Mouse (Mus musculus): ENCODE measurements around the gene Arid5b. TPM values are rescaled to one million over a fixed set of nuclear protein-coding genes. Genes with fewer than 3 reads are reported as not detected.

Arid5b gene
- polyA plus RNA-seq, 1 experiment from 2014 or later, result 27.0 TPM

DNA sequence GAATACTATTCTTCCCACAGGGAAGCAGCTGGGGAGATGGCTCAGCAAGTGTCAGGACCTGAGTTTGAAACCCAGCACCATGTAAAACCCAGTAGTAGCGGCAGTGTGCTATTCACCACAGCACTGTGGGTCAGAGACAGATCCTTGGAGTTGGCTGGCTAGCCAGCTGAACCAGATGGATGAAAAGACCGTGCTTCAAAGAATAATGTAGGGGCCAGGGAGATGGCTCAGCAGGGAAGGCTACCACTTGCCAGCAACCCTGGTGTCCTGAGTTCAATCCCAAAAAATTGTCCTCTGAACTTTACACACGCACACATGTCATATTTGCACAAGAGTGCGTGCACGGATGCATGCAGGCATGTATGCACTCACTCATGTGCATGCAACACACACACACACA is 164.9 kb downstream of the Arid5b start:
- no peak overlapping the region for H3K4me2 ChIP-seq (ENCODE audit: low read depth, low read length)
- ATAC-seq, result no peak
- no peaks in the 10 kb centered on the region; the same call in none of the 2 replicates for H3K36me3 ChIP-seq (ENCODE audit: control insufficient read depth, insufficient read depth, low read length)
- H3K4me3 ChIP-seq (ENCODE audit: low read length), result no peak overlapping the region
- H3K9ac ChIP-seq (ENCODE audit: low read depth, low read length), result no peak overlapping the region
- H3K4me1 ChIP-seq (ENCODE audit: control insufficient read depth, insufficient read depth, low read length), result 0 out of 2 replicates have a peak, but pooled peaks cover 2% of the 10 kb centered on the region
- H3K27me3 ChIP-seq (replicated peaks; ENCODE audit: control insufficient read depth, insufficient read depth, low read length), result no peaks in the 10 kb centered on the region
- H3K27ac ChIP-seq (ENCODE audit: low read length), result no peak overlapping the region
- H3K9me3 ChIP-seq (ENCODE audit: control insufficient read depth, low read length), result no peaks in the 10 kb centered on the region
- WGBS, result 87% methylated on average over 5 of the region's 5 CpGs

DNA sequence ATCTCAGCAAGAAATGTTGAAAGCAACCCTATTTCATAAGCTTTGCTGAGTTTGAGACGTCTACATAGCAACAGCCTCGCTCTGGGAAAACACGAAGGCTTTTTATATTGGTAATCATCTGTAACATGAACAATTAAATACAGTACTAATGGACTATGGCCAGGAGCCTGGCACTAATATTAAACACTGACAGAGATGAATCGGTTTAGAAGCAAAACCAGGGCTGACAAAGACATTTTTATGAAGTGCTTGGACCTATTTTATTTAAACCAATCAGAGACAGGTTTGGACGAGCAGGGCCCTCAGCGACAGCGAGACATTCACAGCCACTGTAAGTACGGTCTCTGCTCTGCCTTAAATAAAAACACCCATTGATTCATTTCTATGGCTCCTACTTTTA is 165.6 kb downstream of the Arid5b start:
- H3K4me1 ChIP-seq (ENCODE audit: control insufficient read depth, insufficient read depth, low read length), result 0 out of 2 replicates have a peak, but pooled peaks cover 2% of the 10 kb centered on the region
- 68% methylated on average over 8 of the region's 8 CpGs for WGBS
- H3K36me3 ChIP-seq (ENCODE audit: control insufficient read depth, insufficient read depth, low read length), result no peaks in the 10 kb centered on the region; the same call in none of the 2 replicates
- no peak overlapping the region for H3K4me2 ChIP-seq (ENCODE audit: low read depth, low read length)
- no peaks in the 10 kb centered on the region for H3K9me3 ChIP-seq (ENCODE audit: control insufficient read depth, low read length)
- no peak overlapping the region for H3K4me3 ChIP-seq (ENCODE audit: low read length)
- no peak overlapping the region for H3K9ac ChIP-seq (ENCODE audit: low read depth, low read length)
- ATAC-seq, result no peak
- H3K27ac ChIP-seq (ENCODE audit: low read length), result no peak overlapping the region
- no peaks in the 10 kb centered on the region for H3K27me3 ChIP-seq (replicated peaks; ENCODE audit: control insufficient read depth, insufficient read depth, low read length)

DNA sequence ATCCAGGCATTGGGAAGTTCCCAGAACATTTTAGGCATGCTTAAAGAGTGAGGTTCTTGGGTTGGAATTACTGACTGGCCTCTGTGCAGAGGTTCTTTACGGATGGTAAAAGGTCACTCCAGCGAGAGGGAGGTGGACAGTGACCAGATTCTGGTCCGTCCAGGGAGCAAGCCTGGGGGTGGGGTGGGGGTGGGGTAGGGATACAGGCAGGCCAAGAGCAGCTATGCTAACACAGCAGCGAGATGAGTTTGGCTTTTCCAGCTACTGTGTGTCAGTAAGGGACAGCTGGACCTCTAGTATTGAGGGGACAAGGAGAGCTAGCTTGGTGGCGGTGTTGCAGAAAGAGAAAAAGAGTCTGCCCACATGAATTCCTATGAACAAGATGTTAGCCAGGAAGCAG is 167.9 kb downstream of the Arid5b start:
- no peak overlapping the region for H3K9ac ChIP-seq (ENCODE audit: low read depth, low read length)
- no peak overlapping the region for H3K4me3 ChIP-seq (ENCODE audit: low read length)
- no peak for ATAC-seq
- 67% methylated on average over 5 of the region's 5 CpGs for WGBS
- peaks cover 14% of the 10 kb centered on the region; the same call in 1 of the 2 replicates for H3K4me1 ChIP-seq (ENCODE audit: control insufficient read depth, insufficient read depth, low read length)
- no peaks in the 10 kb centered on the region for H3K9me3 ChIP-seq (ENCODE audit: control insufficient read depth, low read length)
- H3K27ac ChIP-seq (ENCODE audit: low read length), result no peak overlapping the region
- no peaks in the 10 kb centered on the region; the same call in none of the 2 replicates for H3K36me3 ChIP-seq (ENCODE audit: control insufficient read depth, insufficient read depth, low read length)
- no peaks in the 10 kb centered on the region for H3K27me3 ChIP-seq (replicated peaks; ENCODE audit: control insufficient read depth, insufficient read depth, low read length)
- H3K4me2 ChIP-seq (ENCODE audit: low read depth, low read length), result no peak overlapping the region

DNA sequence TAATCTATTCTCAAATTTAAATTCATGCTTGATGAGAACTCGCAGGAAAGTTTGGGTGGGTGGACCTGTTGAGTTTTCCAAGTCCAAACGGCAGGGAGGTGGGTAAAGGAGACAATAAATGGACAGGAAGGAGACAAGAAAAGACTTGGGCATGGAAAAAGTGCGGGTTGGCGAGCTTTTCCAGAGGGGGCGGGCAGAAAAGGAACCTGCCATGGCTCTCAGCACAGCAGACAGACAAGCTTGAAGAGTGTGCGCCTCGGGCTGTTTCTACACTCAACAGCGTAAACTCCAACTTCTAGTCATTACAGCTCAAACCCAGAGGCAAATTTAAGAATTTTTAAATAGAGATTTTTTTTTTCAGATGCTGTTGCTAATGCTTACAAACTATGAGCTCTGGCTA is 168.4 kb downstream of the Arid5b start:
- WGBS, result 74% methylated on average over 8 of the region's 8 CpGs
- no peak for ATAC-seq
- no peak overlapping the region for H3K9ac ChIP-seq (ENCODE audit: low read depth, low read length)
- no peaks in the 10 kb centered on the region; the same call in none of the 2 replicates for H3K36me3 ChIP-seq (ENCODE audit: control insufficient read depth, insufficient read depth, low read length)
- no peak overlapping the region for H3K4me3 ChIP-seq (ENCODE audit: low read length)
- no peaks in the 10 kb centered on the region for H3K27me3 ChIP-seq (replicated peaks; ENCODE audit: control insufficient read depth, insufficient read depth, low read length)
- no peaks in the 10 kb centered on the region for H3K9me3 ChIP-seq (ENCODE audit: control insufficient read depth, low read length)
- no peak overlapping the region for H3K4me2 ChIP-seq (ENCODE audit: low read depth, low read length)
- no peak overlapping the region for H3K27ac ChIP-seq (ENCODE audit: low read length)
- peaks cover 18% of the 10 kb centered on the region; the same call in 1 of the 2 replicates for H3K4me1 ChIP-seq (ENCODE audit: control insufficient read depth, insufficient read depth, low read length)

DNA sequence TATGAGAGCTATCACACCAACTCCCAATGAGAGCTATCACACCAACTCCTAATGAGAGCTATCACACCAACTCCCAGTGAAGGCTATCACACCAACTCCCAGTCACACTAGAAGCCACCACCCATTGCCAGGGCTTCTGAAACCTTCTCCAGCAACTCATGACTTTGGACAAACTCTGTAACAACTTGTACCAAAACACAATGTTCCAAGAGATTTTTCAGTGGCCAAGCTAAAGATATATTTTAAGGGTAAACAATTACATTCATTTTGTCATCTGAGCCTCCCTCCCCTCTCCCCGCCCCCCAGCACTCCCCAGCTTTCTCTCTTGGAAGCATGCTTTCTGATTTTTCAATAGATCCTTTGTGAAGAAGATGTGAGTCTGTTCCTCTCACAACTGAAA is 168.9 kb downstream of the Arid5b start:
- no peak overlapping the region for H3K4me3 ChIP-seq (ENCODE audit: low read length)
- H3K36me3 ChIP-seq (ENCODE audit: control insufficient read depth, insufficient read depth, low read length), result no peaks in the 10 kb centered on the region; the same call in none of the 2 replicates
- WGBS, result 70% methylated on average over 1 of the region's 1 CpGs
- H3K27me3 ChIP-seq (replicated peaks; ENCODE audit: control insufficient read depth, insufficient read depth, low read length), result no peaks in the 10 kb centered on the region
- H3K4me2 ChIP-seq (ENCODE audit: low read depth, low read length), result no peak overlapping the region
- H3K27ac ChIP-seq (ENCODE audit: low read length), result no peak overlapping the region
- no peak overlapping the region for H3K9ac ChIP-seq (ENCODE audit: low read depth, low read length)
- ATAC-seq, result no peak
- H3K9me3 ChIP-seq (ENCODE audit: control insufficient read depth, low read length), result no peaks in the 10 kb centered on the region
- H3K4me1 ChIP-seq (ENCODE audit: control insufficient read depth, insufficient read depth, low read length), result peaks cover 22% of the 10 kb centered on the region

DNA sequence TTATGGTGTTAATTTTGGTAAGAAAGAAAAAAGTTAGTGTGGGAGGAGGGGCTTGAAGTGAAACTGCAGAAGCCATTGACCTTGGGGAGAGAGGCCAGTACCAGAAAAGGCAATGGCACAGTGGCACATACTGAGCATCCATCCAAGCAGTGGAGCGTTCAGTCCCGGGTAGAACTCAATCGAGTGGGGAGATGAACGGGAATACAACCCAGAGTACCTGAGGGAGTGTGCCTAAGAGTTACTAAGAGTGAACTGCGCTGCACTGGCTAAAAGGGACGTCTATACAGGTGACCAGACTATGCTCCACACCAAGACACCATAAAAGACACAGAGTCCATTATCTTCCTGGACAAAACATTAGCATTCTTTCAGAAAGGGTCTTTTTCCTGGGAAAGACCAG is 170.8 kb downstream of the Arid5b start:
- Histone ChIP-seq H3K27me3 (replicated peaks; ENCODE audit: control insufficient read depth, insufficient read depth, low read length) (no peaks in the 10 kb centered on the region), H3K4me1 (ENCODE audit: control insufficient read depth, insufficient read depth, low read length) (peaks cover 30% of the 10 kb centered on the region), H3K4me3 (ENCODE audit: low read length) (no peak overlapping the region), H3K9me3 (ENCODE audit: control insufficient read depth, low read length) (no peaks in the 10 kb centered on the region), H3K36me3 (ENCODE audit: control insufficient read depth, insufficient read depth, low read length) (no peaks in the 10 kb centered on the region; the same call in 1 of the 2 replicates), H3K9ac (ENCODE audit: low read depth, low read length) (no peak overlapping the region), H3K27ac (ENCODE audit: low read length) (no peak overlapping the region), H3K4me2 (ENCODE audit: low read depth, low read length) (no peak overlapping the region)
- no peak for ATAC-seq
- WGBS, result 86% methylated on average over 6 of the region's 6 CpGs

DNA sequence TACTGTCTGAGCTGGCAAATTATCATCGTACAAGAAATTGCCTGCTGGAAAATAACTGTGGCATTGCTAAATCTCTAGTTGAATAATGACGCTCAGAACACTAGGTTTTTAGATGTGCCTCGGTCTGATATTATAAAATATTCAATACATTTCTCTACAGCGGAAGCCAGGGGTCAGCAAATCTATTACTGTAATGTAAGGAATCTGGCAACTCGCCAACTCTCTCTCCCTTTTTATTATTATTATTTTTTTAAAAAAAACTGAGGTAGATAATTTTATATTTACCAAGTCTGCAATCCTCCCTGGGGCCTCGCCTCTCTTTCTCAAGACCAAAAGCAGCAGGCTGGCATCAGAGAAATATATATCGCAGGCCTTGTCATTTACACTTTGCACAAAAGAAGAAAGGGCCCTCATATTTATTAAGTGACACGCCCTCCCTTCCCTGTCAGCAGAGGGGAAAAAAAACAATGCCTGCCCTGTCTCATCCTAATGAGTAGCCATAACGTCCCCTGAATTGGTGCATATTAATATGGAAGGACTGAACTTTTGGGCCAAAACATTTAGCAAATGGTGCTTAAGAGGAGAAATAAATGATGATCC is 172.1 kb downstream of the Arid5b start:
- H3K9ac ChIP-seq (ENCODE audit: low read depth, low read length), result no peak overlapping the region
- no peak for ATAC-seq
- WGBS, result 45% methylated on average over 9 of the region's 9 CpGs
- no peaks in the 10 kb centered on the region for H3K27me3 ChIP-seq (replicated peaks; ENCODE audit: control insufficient read depth, insufficient read depth, low read length)
- peaks cover 30% of the 10 kb centered on the region for H3K4me1 ChIP-seq (ENCODE audit: control insufficient read depth, insufficient read depth, low read length)
- H3K36me3 ChIP-seq (ENCODE audit: control insufficient read depth, insufficient read depth, low read length), result peaks cover 2% of the 10 kb centered on the region; the same call in 1 of the 2 replicates
- no peak overlapping the region; the same call in 1 of the 2 replicates for H3K27ac ChIP-seq (ENCODE audit: low read length)
- no peaks in the 10 kb centered on the region for H3K9me3 ChIP-seq (ENCODE audit: control insufficient read depth, low read length)
- H3K4me2 ChIP-seq (ENCODE audit: low read depth, low read length), result no peak overlapping the region
- H3K4me3 ChIP-seq (ENCODE audit: low read length), result no peak overlapping the region

DNA sequence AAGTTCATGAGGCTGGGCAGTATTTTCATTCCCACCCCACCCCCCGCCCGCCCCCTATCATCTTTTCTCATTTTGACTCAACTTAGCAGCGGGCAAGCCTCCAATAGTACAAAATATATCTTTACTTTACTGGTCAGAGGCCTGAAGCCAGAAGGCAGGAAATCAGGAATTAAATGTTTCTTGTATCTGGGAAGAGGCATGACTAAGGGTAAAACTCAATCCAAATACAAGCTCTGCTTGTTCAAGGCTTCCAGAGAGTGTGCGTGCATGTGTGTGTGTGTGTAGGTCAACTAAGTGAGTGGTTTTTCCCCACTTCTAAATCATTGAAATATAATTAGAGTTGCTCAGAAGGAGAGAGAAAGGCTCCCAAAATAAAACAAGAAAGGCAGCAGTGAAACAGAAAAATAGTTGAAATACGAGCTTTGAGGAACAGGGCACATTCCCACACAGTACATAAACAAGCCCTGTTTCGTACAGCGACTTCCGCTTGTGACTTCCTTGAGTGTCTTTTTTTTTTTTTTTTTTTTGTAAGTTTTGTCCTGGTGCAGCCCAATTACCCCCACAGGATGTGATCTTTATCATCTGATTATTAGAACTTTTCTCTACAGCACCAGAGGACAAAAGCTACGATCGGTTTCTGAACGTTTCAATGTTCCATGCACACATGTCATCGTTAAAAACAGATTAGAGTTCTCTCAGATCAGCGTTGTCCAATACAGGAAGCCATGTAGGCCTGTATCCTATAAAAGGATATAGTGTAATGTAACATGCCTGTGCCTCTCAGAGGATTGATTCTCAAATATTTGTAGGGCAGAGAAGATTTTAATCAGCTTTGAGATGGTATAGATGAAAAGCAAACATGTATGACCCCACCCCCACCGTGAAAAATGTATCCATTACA is 173.4 kb downstream of the Arid5b start:
- Histone ChIP-seq H3K27ac (ENCODE audit: low read length) (peak overlapping the region; percentile 82), H3K4me2 (ENCODE audit: low read depth, low read length) (no peak overlapping the region), H3K9ac (ENCODE audit: low read depth, low read length) (no peak overlapping the region), H3K4me3 (ENCODE audit: low read length) (no peak overlapping the region), H3K27me3 (replicated peaks; ENCODE audit: control insufficient read depth, insufficient read depth, low read length) (no peaks in the 10 kb centered on the region), H3K36me3 (ENCODE audit: control insufficient read depth, insufficient read depth, low read length) (peaks cover 9% of the 10 kb centered on the region; the same call in 1 of the 2 replicates), H3K4me1 (ENCODE audit: control insufficient read depth, insufficient read depth, low read length) (peaks cover 28% of the 10 kb centered on the region), H3K9me3 (ENCODE audit: control insufficient read depth, low read length) (no peaks in the 10 kb centered on the region)
- ATAC-seq, result peak; percentile 35; the same call in 1 of the 2 replicates
- WGBS, result 50% methylated on average over 14 of the region's 14 CpGs

DNA sequence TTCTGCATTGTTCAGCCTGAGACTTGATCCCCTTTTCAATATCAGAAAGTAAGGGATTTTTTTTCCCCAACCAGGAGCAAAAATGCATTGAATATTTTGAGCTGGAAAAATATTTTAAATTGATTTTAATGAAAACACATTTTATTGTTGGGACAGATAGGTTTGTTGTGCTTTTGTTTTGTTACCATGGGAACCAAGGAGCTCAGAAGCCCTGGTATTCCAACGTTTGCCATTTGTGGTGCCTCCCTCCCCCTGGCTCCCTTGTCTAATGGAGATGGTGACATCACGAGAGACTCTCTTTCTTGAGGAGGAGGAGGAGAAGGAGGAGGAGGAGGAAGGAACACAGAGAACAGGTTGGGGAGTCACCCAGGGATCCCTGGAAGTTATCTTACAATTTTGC is 174.1 kb downstream of the Arid5b start:
- H3K27me3 ChIP-seq (replicated peaks; ENCODE audit: control insufficient read depth, insufficient read depth, low read length), result no peaks in the 10 kb centered on the region
- H3K4me2 ChIP-seq (ENCODE audit: low read depth, low read length), result no peak overlapping the region
- peaks cover 28% of the 10 kb centered on the region for H3K4me1 ChIP-seq (ENCODE audit: control insufficient read depth, insufficient read depth, low read length)
- no peak overlapping the region for H3K4me3 ChIP-seq (ENCODE audit: low read length)
- H3K9me3 ChIP-seq (ENCODE audit: control insufficient read depth, low read length), result no peaks in the 10 kb centered on the region
- peak; percentile 39; the same call in 1 of the 2 replicates for ATAC-seq
- 18% methylated on average over 2 of the region's 2 CpGs for WGBS
- peak overlapping the region; percentile 82 for H3K27ac ChIP-seq (ENCODE audit: low read length)
- peaks cover 10% of the 10 kb centered on the region; the same call in 1 of the 2 replicates for H3K36me3 ChIP-seq (ENCODE audit: control insufficient read depth, insufficient read depth, low read length)
- no peak overlapping the region for H3K9ac ChIP-seq (ENCODE audit: low read depth, low read length)

Measured in intestine, embryonic 16.5 days (tissue).